Mouse (Mus musculus): ENCODE results near the gene Platr25. TPM values are rescaled to one million over a fixed set of nuclear protein-coding genes. Genes with fewer than 3 reads are reported as not detected.
"Not testable (repeated sequence)": the region's sequence is repeated elsewhere in the genome, so short reads cannot be mapped to it uniquely, and the experiment has no call there.

Gene Platr25
- polyA plus RNA-seq, 1 experiment from 2014 or later: 34.7 TPM

GRCm38 (mm10) chr13:62627071-62627470, 133.4 kb downstream of the Platr25 start:
- not testable (repeated sequence) for H3K27ac ChIP-seq; H3K9me3 ChIP-seq; H3K27me3 ChIP-seq; H3K36me3 ChIP-seq; H3K9ac ChIP-seq (replicated peaks); ATAC-seq; H3K4me1 ChIP-seq (replicated peaks); H3K4me2 ChIP-seq (replicated peaks); H3K4me3 ChIP-seq (replicated peaks)
- 46% methylated on average over 1 of the region's 1 CpGs for WGBS

- peak overlapping the region; percentile 52; the same call in 1 of the 2 replicates for H3K9ac ChIP-seq (replicated peaks)
- peak overlapping the region; percentile 52 for H3K4me3 ChIP-seq (replicated peaks)
- WGBS: 10% methylated on average over 7 of the region's 7 CpGs
- not testable (repeated sequence) for H3K27ac ChIP-seq; H3K4me1 ChIP-seq (replicated peaks); H3K9me3 ChIP-seq; H3K27me3 ChIP-seq; H3K36me3 ChIP-seq
- peak; percentile 93 for ATAC-seq
- peak overlapping the region; percentile 52 for H3K4me2 ChIP-seq (replicated peaks)
These were observed 136.2 kb downstream of the Platr25 start for GRCm38 (mm10) chr13:62624277-62624665.

- H3K27ac ChIP-seq: not testable (repeated sequence)
- peak within 1 kb of the TSS; percentile 52 for H3K4me3 ChIP-seq (replicated peaks)
These were observed 136.8 kb downstream of the Platr25 start, which contains the start of gene 6720489N17Rik for GRCm38 (mm10) chr13:62623577-62624276. 6720489N17Rik (minus strand) TSS chr13:62624182.

More at GRCm38 (mm10) chr13:62623577-62624276, 136.8 kb downstream of the Platr25 start, which contains the start of gene 6720489N17Rik:
- WGBS: under 1% methylated on average over 15 of the region's 15 CpGs
- not testable (repeated sequence) for H3K36me3 ChIP-seq; H3K9me3 ChIP-seq; H3K4me1 ChIP-seq (replicated peaks); H3K27me3 ChIP-seq
- peak; percentile 100 for ATAC-seq
- Histone ChIP-seq H3K4me2 (replicated peaks) (peak within 1 kb of the TSS; percentile 52), H3K9ac (replicated peaks) (peak within 1 kb of the TSS; percentile 52; the same call in 1 of the 2 replicates)

MicroRNAs within 50 kb of the gene (microRNA counts, 519-probe panel; counts per million panel counts)
- 110 counts per million, percentile 56 among the panel's probes with 10 or more counts for microRNA mmu-miR-713

Small RNA genes lying within 50 kb of the gene (microRNA-seq; reads per million reads assigned to microRNA genes)
- gene Gm24020 (not detected), gene Gm24588 (not detected), gene Mir713 (not detected)

Other genes starting within 250 kb of the Platr25 start
- 0.30 TPM in 1 of 2 replicates, not detected in the other for gene Zfp935, start 202.2 kb downstream of the Platr25 start, polyA plus RNA-seq (2015; fragmentation: Nextera tagmentation; extraction: Ambion mirVana)
- 13.0 and 16.6 TPM in 2 replicates for gene Zfp934, start 189.5 kb downstream of the Platr25 start, polyA plus RNA-seq (2015; fragmentation: Nextera tagmentation; extraction: Ambion mirVana)
- 9.2 and 10.6 TPM in 2 replicates for gene 6720489N17Rik, start 136.5 kb downstream of the Platr25 start, polyA plus RNA-seq (2015; fragmentation: Nextera tagmentation; extraction: Ambion mirVana)
- gene Gm5141, start 25.1 kb upstream of the Platr25 start, polyA plus RNA-seq (2015; fragmentation: Nextera tagmentation; extraction: Ambion mirVana): 10.8 and 12.2 TPM in 2 replicates
- gene Fbp2, start 97.7 kb upstream of the Platr25 start, polyA plus RNA-seq (2015; fragmentation: Nextera tagmentation; extraction: Ambion mirVana): 0.44 TPM in 1 of 2 replicates, not detected in the other
- not detected in 2 replicates for gene Fbp1, start 127.6 kb upstream of the Platr25 start, polyA plus RNA-seq (2015; fragmentation: Nextera tagmentation; extraction: Ambion mirVana)
- gene 2010111I01Rik, start 204.2 kb upstream of the Platr25 start, polyA plus RNA-seq (2015; fragmentation: Nextera tagmentation; extraction: Ambion mirVana): 28.4 and 28.6 TPM in 2 replicates

Measured in midbrain, embryonic 13.5 days (tissue).